Mouse (Mus musculus) inflammation-experienced regulatory T-cells, adult 16 weeks (primary cell): ENCODE results near the gene Fibp. TPM values are rescaled to one million over a fixed set of nuclear protein-coding genes. Genes with fewer than 3 reads are reported as not detected.

Experiments used
- polyA plus RNA-seq: library from polyadenylated mRNA; unstranded; fragments of 100-300 nt; shearing (Covaris generic); gene quantifications from one replicate; pipeline ENCODE4 v1.2.1, GENCODE M21; 2017

Fibp gene
- 162 TPM for polyA plus RNA-seq

DNA sequence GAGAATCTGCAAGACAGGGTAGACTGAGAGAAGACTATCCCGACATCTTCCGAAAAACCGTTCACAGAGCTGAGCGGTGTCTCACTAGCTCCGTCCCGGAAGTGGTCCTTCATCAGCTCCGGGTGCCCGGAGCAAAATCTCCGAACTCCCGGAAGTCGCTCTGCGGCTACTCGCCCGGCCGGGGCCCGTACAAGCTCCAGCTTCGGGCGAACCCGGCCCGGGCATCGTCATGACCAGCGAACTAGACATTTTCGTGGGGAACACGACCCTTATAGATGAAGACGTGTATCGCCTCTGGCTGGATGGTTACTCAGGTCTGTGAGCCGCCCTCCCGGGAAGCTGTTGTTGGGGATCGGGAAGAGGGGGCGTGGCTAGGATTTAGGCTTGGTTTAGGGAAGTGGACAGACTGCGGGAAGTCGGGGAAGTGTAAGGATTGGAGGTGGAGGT, at the start of gene Fibp:
Gene Fibp (plus strand): TSS at position 151 of the 447 bp plus-strand sequence.

GRCm38 (mm10) chr19:5424782-5425741, 35.4 kb upstream of the Fibp start, which contains the start of the genes Drap1 and AI837181:
TSS of gene Drap1 (minus strand) at chr19:5424979.
TSS of gene AI837181 (plus strand) at chr19:5425144.

GRCm38 (mm10) chr19:5447515-5448353, 12.7 kb upstream of the Fibp start, which contains the start of gene Fosl1:
TSS of gene Fosl1 (plus strand) at chr19:5447547.

DNA sequence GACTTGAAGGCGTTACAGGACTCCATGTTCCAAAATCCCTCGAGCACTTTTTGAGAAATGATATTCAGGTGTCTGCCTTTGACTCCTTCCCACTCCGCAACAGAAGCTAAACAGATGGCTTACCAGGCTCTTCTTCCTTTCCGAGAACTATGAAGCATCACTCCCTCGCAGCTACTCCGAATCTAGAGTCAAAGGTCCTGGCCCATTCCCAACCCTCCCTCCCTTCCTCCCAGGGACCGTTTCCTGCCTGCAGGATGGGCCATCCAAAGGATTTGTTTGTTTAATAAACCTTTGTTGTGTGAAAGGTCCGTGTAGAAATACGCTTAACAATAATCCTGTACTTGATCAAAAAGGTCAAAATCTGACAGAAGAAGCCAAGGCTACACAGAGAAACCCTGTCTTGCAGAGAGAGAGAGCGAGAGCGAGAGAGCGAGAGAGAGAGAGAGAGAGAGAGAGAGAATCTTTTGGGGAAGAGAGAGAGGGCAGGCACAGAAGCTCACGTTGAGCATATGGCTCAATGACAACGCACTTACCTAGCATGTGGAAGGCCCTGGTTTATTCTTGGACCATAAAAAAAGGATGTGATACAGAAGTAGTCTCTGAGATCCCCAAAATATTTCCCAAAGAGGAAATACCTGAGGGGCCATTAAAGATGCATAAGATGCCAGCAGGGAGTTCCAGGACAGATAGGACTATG, 2.5 kb upstream of the Fibp start, which contains the start of gene Ccdc85b:
Gene Ccdc85b (minus strand): TSS at position 149 of the 697 bp plus-strand sequence.

DNA sequence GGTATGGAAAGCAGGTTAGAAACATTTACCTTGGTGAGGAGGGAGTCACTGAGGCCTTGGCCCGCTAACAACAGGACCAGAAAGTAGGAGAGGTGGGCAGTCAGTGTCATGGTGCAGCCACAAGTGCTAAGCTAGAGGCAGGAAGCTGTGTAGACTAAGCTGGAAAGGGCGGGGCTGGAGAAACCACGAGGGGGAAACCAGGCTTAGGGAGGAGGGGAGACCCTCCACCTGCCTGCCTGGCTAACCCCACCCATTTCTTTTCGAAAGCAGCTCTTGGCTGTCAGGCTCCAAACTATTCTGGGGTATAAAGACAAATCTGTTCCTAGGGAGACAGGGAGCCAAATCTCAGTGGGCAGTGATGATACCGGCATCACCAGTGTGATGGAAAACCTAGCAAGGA, 8.0 kb downstream of the Fibp start, which contains the start of gene Ctsw:
Gene Ctsw (minus strand): TSS at position 134 of the 400 bp plus-strand sequence.

GRCm38 (mm10) chr19:5473720-5474119, 13.3 kb downstream of the Fibp start, which contains the start of gene Efemp2:
TSS of gene Efemp2 (plus strand) at chr19:5473954.

DNA sequence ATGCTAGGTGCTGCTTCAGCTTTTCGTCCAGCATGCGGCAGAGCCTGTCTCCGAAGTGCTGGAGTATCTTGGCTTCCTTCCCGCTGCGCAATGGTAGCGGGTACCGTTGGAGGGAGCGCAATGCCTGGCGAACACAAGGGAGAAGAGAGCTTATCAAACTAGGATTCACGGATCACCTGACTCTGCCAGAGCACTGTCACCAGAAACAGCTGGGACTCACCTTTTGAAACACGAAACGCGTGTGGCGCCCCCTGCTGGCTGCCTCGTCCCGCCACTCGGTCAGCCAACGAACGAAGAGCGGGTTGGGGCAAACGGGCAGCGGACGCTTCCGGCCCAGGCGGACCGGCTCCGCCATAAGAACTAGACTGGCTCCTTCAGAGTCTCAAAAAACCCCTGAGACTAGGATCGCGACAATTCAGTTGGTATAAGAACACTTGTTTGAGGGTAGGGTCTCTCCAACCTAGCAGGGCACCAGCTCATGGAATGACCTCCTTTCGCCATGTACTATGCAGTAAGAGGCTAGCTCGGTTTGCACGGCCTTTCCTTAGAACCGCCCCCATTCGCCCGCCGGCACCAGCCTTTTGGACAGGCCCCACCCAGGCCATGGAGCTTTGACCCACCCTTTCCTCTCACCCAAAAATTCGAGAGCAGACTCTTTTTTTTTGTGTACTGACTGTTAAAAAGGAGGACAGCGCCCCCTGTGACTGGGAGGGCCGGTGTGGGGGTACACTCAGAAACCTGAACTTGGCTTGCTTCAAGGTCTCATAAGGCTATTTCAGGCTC, 27.5 kb downstream of the Fibp start, which contains the start of gene Mus81:
Gene Mus81 (minus strand): TSS at position 635 of the 783 bp plus-strand sequence.

GRCm38 (mm10) chr19:5490313-5490897, 30.0 kb downstream of the Fibp start, which contains the start of gene Cfl1:
TSS of gene Cfl1 (plus strand) at chr19:5490455.

DNA sequence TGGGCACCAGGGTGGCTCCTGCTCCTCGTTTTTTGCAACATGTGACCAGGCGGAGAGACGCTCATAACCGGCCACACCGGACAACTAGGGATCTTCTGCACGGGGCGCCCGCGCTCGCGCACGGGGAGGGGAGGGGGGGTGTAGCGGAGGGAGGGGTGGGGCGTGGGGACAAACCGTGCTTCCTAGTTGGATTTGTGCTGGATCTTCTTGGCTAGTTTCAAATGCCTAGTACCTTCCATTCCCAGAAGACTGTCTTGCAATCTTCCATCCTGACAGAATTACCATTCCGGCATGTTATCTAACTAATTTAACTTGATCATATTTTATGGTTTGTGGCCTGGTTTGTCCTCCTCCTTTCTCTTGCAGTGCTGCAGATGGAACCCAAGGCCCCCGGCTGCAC, 43.3 kb downstream of the Fibp start, which contains the start of gene 1700020D05Rik:
Gene 1700020D05Rik (minus strand): TSS at position 101 of the 400 bp plus-strand sequence.

GRCm38 (mm10) chr19:5510031-5511026, 49.9 kb downstream of the Fibp start, which contains the start of gene Snx32:
TSS of gene Snx32 (minus strand) at chr19:5510538.

Other genes with a start within 250 kb of the Fibp start
- 26.5 TPM for gene Pacs1, start 187.5 kb upstream of the Fibp start, polyA plus RNA-seq
- gene Sf3b2, start 165.2 kb upstream of the Fibp start, polyA plus RNA-seq, result 444 TPM
- not detected for gene Gal3st3, start 162.3 kb upstream of the Fibp start, polyA plus RNA-seq
- gene Catsper1, start 124.9 kb upstream of the Fibp start, polyA plus RNA-seq, result not detected
- 2.5 TPM for gene Cst6, start 111.0 kb upstream of the Fibp start, polyA plus RNA-seq
- 70.0 TPM for gene Eif1ad, start 93.9 kb upstream of the Fibp start, polyA plus RNA-seq
- gene Banf1, start 93.4 kb upstream of the Fibp start, polyA plus RNA-seq, result 294 TPM
- 32.1 TPM for gene Sart1, start 71.9 kb upstream of the Fibp start, polyA plus RNA-seq
- 0.66 TPM for gene Tsga10ip, start 58.1 kb upstream of the Fibp start, polyA plus RNA-seq
- gene Drap1, start 35.6 kb upstream of the Fibp start, polyA plus RNA-seq, result 84.3 TPM
- gene AI837181, start 35.5 kb upstream of the Fibp start, polyA plus RNA-seq, result 19.9 TPM
- not detected for gene Fosl1, start 13.1 kb upstream of the Fibp start, polyA plus RNA-seq
- gene Ccdc85b, start 2.7 kb upstream of the Fibp start, polyA plus RNA-seq, result 6.3 TPM
- 100 TPM for gene Ctsw, start 7.9 kb downstream of the Fibp start, polyA plus RNA-seq
- gene Efemp2, start 13.3 kb downstream of the Fibp start, polyA plus RNA-seq, result 2.6 TPM
- gene Mus81, start 27.8 kb downstream of the Fibp start, polyA plus RNA-seq, result 82.6 TPM
- gene Cfl1, start 29.8 kb downstream of the Fibp start, polyA plus RNA-seq, result 3,549 TPM
- 0.39 TPM for gene 1700020D05Rik, start 43.2 kb downstream of the Fibp start, polyA plus RNA-seq
- 21.9 TPM for gene Snx32, start 49.9 kb downstream of the Fibp start, polyA plus RNA-seq
- not detected for gene Ovol1, start 100.0 kb downstream of the Fibp start, polyA plus RNA-seq
- gene Ap5b1, start 107.4 kb downstream of the Fibp start, polyA plus RNA-seq, result 24.0 TPM
- gene Rnaseh2c, start 141.3 kb downstream of the Fibp start, polyA plus RNA-seq, result 148 TPM
- gene Kat5, start 149.6 kb downstream of the Fibp start, polyA plus RNA-seq, result 62.2 TPM
- 178 TPM for gene Rela, start 176.9 kb downstream of the Fibp start, polyA plus RNA-seq
- 94.7 TPM for gene Sipa1, start 203.1 kb downstream of the Fibp start, polyA plus RNA-seq
- 28.2 TPM for gene Map3k11, start 228.1 kb downstream of the Fibp start, polyA plus RNA-seq
- gene Pcnx3, start 228.3 kb downstream of the Fibp start, polyA plus RNA-seq, result 72.0 TPM
- 2.1 TPM for gene Kcnk7, start 243.8 kb downstream of the Fibp start, polyA plus RNA-seq